Mouse (Mus musculus): ENCODE measurements around the gene Ubxn7.
"Not testable (repeated sequence)": the region's sequence is repeated elsewhere in the genome, so short reads cannot be mapped to it uniquely, and the experiment has no call there.

Ubxn7 gene

DNA sequence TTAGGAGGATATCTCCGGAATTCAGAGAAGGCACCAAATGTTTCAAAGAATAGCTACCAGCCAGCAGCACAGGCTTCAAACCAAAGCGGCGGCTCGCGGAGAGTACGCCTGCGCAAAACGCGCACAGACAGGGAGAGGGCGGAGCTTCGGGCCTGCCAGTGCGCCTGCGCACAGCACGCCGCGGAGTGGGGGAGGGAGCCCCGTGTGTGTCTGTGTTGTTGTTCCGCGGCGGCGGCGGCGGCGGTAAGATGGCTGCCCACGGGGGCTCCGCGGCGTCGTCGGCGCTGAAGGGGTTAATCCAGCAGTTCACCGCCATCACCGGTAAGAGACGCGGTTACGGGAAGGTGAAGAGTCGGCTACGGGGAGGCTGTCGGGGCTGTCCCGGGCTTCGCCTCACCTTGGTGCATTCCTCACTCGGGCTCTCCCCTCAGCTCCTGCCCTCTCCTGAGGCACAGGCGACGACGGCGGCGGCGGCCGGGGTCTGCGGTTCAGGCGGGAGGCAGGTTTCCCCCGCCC lies at the start of gene Ubxn7:
TSS of gene Ubxn7 (plus strand) at position 218 of the 516 bp plus-strand sequence.
- peak; percentile 98 for DNase-seq (ENCODE audit: low spot score)

DNA sequence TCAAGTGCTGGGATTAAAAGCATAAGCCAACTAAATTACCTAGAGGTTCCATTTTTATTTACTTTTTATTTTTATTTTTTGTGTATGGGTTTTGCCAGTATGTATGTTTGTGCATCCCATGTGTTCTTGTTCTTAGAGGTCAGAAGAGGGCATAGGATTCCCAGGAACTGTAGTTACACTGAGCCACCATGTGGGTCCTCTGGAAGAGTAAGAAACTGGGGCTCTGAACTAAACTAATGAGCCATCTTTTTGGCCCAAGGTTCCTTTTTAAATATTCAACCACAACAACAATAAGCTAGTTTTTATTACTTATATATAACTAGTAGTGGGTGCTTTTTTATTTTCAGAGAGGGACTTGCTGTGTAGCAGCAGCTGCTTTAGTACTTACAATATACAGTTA lies 49.4 kb upstream of the Ubxn7 start:
- no peak for DNase-seq (ENCODE audit: low spot score)

GRCm38 (mm10) chr16:32291821-32292220 lies 40.2 kb upstream of the Ubxn7 start:
- DNase-seq (ENCODE audit: low spot score) = no peak

- DNase-seq (ENCODE audit: low spot score) = not testable (repeated sequence)
Observed at GRCm38 (mm10) chr16:32299617-32300016, 32.4 kb upstream of the Ubxn7 start.

DNA sequence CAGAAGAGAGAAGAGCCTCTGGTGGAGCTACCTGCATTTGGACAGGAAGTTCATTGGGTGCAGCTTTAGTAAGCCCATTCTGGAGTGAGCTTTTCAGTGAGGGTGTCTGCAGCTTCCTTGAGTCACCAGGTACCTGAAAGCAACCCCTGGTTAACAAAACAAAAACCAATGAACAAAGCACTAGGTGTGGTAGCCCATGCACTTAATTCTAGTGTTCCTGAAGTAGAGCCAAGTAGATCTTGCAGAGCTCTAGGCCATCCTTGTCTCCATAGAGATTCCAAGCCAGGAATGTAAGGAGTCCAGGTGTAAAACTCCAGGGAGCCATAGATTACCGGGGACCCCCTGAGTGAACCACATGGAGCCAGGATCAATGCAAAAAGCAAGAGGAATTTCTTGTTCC lies 29.0 kb upstream of the Ubxn7 start:
- DNase-seq (ENCODE audit: low spot score) = no peak

DNA sequence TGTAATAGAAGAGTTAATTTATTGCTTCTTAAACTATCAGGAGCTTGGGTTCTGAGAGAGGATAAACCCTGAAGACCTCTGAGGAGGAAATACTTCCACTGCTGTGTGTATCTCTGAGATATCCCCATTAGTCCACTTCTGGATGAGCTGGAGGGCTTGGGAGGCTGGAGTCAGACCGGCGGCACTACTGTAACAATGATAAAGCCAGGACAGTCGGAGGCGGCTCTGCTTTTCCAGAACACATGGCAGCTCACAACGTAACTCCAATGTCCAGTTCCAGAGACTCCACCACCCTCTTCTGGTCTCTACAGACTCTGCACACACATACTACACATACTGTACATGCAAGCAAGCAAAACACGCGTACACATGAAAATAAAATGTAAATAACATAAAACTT lies 28.2 kb upstream of the Ubxn7 start:
- DNase-seq (ENCODE audit: low spot score) = no peak

DNA sequence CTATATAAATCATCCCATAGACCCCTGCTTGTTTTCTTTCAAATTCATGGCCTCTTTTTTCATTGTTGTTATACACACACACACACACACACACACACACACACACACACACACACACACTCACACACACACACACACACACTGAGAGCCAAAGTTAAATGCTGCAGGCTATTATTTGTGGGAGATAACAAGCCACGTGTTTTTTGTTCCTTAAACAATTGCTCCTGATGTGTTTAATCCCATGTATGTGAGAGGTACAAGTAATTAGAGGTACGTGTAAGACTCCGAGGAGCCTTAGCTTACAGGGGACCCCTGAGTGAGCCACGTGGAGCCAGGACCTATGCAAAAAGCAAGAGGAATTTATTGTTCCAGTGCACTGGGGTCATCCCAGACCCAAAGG lies 20.1 kb upstream of the Ubxn7 start:
- no peak for DNase-seq (ENCODE audit: low spot score)

DNA sequence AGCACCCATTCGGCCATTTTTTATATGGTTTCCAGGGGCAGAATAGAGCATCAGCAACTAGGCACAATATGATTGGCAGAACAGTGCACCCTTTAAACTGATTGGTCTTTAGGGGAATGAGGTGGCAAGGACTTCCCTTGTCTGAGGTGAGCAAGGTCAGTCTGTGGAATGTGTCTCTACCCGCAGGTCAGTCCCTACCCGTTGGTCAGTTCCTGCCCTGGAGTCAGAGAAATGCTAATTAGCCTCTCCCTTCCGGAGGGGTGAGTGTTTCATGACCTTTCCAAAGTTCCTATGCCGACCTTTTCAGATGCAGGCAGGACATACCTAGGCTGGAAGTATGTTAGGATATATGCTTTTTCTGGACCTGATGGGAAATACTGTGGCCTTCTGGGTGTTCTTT lies 19.7 kb upstream of the Ubxn7 start:
- no peak for DNase-seq (ENCODE audit: low spot score)

DNA sequence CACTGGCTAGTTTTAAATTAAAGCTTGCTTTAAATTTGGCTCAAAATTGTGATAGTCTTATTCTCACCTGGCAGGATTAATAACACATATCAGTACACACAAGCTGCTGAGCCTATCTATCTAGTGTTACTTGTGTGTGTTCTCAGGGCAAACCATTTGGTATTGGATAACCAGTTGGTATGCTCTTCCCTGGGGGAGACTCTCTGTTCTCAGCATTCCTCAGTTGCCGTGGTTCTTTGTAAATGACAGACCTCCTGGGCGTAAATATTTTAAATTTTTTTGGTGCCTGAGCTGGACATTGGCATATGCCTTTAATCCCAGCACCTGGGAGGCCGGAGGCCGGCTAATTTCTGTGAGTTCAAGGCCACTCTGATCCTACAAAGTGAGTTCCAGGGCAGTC lies 19.2 kb upstream of the Ubxn7 start:
- no peak for DNase-seq (ENCODE audit: low spot score)

- no peak for DNase-seq (ENCODE audit: low spot score)
Observed at GRCm38 (mm10) chr16:32316601-32317000, 15.5 kb upstream of the Ubxn7 start.

DNA sequence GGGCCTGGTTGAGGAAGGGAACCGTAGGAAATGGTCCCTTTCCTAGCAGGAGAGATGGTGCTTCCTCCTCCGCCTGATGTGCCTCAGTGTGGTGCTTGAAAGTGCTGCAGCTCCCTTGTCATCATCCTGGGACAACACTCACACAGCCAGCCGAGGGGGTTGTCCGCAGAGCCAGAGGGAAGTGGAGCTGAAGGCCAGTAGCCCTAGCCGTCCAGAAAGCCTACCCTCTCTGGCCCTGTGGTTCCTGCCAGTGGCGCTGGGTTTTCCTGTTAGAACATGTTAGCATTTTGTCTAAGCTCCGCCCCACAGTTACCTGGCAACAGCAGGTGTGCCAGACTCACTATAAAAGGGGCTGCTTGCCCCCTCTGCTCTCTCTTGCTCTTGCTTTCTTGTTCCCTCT lies 8.1 kb upstream of the Ubxn7 start:
- no peak for DNase-seq (ENCODE audit: low spot score)

DNA sequence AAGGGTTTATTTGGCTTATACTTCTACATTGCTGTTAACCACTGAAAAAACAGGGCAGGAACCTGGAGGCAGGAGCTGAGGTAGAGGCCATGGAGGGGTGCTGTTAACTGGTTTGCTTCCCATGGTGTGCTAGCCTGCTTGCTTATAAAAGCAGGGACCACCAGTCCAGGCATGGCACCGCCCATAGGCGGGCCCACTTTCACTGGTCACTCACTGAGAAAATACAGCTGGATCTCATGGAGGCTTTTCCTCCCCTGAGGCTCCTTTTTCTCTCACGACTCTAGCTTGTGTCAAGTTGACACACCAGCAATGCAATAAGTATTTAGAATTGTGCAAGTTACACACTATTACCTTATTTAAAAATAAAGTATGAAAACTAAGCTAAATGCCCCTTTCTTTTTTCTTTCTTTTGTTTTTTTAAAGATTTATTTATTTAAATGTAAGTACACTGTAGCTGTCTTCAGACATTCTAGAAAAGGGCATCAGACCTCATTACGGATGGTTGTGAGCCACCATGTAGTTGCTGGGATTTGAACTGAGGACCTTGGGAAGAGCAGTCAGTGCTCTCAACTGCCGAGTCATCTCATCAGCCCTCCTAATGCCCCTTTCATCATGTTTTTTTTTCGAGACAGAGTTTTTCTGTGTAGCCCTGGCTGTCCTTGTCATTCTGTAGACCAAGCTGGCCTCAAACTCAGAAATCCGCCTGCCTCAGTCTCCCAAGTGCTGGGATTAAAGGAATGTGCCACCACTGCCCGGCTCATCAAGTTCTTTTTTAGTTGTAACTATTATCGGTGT lies 984 bp upstream of the Ubxn7 start:
- no peak for DNase-seq (ENCODE audit: low spot score)

GRCm38 (mm10) chr16:32332556-32333511 lies 777 bp downstream of the Ubxn7 start:
- peak; percentile 43 for DNase-seq (ENCODE audit: low spot score)

DNA sequence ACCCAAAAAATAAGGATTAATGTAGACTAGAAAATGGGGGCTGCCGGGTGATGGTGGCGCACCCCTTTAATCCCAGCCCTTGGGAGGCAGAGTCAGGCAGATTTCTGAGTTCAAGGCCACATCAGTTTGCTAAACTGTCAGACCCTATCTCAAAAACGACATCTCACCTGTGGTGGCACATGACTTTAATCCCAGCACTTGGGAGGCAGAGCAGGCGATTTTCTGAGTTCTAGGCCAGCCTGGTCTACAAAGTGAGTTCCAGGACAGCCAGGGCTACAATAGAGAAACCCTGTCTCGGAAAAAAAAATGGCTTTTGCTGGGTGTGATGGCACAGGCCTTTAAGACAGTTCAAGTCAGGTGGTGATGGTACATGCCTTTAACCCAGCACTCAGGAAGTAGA lies 3.1 kb downstream of the Ubxn7 start:
- DNase-seq (ENCODE audit: low spot score) = no peak

DNA sequence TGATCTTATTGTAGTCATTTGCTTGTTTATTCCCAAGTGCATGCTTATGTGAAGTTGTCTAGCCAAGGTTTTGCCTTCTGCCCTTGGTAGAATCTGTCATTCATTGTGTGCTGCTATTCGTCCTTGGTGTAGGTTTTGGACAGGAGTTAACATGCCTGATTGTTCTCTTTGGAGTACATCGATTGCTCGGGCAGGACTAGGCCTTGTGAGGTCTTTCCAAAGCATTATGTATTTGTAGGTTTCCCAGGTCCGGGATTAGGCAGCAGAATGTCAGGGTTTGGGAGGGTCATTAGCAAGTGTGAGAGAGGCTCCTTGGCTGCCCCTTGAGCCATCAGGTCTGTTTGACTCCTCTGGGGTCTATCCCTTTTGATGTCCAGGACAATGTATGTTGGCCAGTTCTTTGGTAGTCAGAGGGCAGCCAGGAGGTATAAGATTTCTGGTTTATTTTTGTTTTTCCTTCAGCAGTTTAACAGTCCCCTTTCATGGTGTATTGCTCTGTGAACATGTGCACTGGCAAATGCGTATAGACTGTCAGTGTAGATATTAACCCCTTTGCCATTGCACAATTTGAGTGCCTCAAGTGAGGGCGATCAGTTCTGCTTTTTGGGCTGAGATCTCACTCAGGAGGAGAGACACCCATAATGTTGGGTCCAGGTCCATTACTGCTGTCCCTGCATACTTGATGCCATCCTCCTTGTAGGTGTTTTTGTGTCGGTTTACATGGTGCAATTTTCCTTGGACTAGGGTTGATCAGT lies 4.1 kb downstream of the Ubxn7 start:
- DNase-seq (ENCODE audit: low spot score) = no peak

DNA sequence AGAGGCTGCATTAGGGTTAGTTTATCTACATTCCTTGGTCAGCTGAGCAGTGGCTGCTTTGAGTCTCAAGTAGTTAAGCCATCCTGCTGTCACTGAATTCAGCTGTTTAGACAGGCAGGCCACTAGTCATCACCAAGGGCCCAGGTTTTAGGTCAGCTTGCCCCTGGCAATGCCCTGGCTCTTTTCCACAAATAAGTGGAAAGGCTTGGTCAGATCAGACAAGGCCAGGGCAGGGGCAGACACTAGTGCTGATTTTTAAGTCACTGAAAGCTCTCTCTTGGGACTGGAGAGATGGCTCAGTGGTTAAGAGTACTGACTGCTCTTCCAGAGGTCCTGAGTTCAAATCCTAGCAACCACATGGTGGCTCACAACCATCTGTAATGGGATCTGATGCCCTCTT lies 4.9 kb downstream of the Ubxn7 start:
- no peak for DNase-seq (ENCODE audit: low spot score)

DNA sequence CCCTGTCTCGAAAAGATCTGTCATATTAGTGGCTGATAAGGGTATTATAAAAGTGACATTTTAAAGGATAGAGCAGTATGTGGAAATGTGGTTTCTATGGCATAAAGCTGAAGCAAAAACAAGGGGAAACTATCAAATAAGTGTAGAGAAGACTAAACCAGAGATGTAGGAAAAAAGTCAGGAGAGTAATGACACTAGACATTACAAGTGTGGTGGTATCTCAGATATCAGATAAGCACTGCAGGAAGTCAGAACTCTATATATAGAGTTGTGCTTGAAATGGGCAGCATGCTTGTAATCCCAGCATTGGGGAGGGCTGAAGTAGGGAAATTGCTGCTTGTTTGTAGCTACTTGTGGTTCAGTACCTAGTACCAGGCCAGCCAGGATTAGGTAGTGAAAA lies 8.4 kb downstream of the Ubxn7 start:
- no peak for DNase-seq (ENCODE audit: low spot score)

DNA sequence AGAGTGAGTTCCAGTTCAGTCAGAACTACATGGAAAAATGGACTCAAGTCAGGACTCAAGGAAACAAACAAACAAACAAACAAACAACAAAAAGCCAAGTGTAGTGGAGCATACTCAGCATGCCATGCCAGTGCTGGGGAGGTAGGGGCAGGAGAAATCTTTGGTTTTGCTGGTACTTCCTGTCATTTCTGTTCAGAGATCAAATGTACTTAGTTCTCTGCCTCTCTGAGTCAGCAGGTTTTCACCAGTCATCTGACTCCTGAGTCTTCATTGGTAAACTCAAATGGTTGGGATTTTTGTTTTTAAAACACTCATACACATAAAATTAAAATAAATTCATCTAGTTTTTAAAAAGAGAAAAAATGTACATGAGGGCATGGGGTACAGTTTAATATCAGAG lies 13.5 kb downstream of the Ubxn7 start:
- DNase-seq (ENCODE audit: low spot score) = no peak

GRCm38 (mm10) chr16:32350776-32351175 lies 18.7 kb downstream of the Ubxn7 start:
- no peak for DNase-seq (ENCODE audit: low spot score)

- DNase-seq (ENCODE audit: low spot score) = no peak
Observed at GRCm38 (mm10) chr16:32363530-32363929, 31.5 kb downstream of the Ubxn7 start.

GRCm38 (mm10) chr16:32371351-32371750 lies 39.3 kb downstream of the Ubxn7 start:
- DNase-seq (ENCODE audit: low spot score) = no peak

- DNase-seq (ENCODE audit: low spot score) = no peak
Observed at GRCm38 (mm10) chr16:32379575-32379974, 47.5 kb downstream of the Ubxn7 start.

Measured in spleen, adult 12 weeks (tissue).